Mouse (Mus musculus) left cerebral cortex, postnatal 10 days (tissue): Measurements from ENCODE around the gene Sclt1. TPM values are rescaled to one million over a fixed set of nuclear protein-coding genes. Genes with fewer than 3 reads are reported as not detected.

Experiments
- DNase-seq, 2 experiments: peaks; one replicate each; pipeline ENCODE4 v3.0.0; 2021 to 2022; ENCODE audit warnings: low spot score in 2 of 2, mixed read lengths in 1 of 2; ENCODE audit errors: extremely low spot score in 1 of 2
- intact Hi-C: fragments of 180-260 bp; cut with DNase I; formaldehyde crosslinking; loops from one replicate; pipeline ENCODE4 v1.15.1; 2025
- total RNA-seq, 2 experiments: library from RNA; stranded (reverse); gene quantifications; 2 replicates each; pipeline ENCODE4 v1.2.3; 2021

Gene Sclt1
- total RNA-seq, 2 experiments from 2014 or later: 14.8 to 15.3 TPM

DNA sequence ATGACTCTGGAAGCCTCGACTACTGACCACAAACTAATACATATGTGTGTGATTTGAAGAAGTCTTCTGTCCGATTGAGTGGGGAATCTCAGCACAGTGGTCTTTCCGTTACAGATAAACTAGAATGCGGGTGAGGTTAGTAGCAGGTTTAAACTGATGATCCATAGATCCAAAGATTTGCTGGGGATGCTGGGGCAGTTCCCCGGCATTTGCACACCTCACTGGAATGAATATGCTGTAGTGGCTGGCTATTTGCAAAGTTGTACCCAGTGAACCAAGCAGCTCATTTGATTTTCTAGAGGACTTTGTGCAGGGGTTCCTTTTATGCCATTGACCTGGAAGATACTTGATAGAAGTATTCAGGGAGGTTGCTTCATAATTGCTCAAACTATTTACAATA is 133.2 kb downstream of the Sclt1 start:
- intact Hi-C loops: no loop called here
- no peak for DNase-seq

DNA sequence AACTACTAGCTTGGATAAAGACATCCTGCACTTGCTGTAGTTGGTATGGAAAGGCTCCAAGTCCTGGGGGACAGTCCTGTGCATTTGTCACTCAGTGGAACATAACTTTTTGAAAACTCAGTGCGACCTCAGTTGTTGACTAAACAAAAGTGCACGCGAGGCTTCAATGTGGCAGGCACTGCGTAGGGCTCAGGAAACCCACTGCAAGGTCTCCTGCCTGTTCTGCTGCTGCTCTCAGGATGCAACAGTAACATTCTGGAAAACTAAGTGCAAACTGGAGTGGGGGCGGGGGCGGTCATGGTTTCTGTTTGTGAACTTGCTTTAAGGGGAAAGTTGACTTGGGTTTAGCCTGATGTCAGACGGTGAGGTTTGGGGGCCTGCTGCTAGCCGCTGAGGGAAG is 134.8 kb downstream of the Sclt1 start:
- intact Hi-C loops: no loop called here
- no peak for DNase-seq

- DNase-seq: no peak
- intact Hi-C loops: no loop called here
Observed at GRCm38 (mm10) chr3:41607050-41607449, 135.3 kb downstream of the Sclt1 start.

DNA sequence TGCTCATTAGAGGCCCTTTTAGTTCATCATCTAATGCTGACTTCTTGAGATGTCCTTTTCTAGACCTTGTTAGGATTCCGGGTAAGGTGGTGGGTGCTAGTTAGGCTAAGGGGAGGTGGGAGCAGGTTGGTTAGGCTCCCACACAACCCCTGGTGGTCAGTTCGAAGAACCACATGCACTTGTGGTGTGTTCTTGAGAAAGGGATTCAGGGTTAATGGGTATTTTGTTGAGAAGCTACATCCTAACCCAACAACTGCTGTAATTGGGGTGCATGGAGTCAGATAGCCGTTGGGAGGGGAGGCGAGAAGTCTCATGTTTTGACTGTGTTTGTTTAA is 136.0 kb downstream of the Sclt1 start:
- intact Hi-C loops: no loop called here
- DNase-seq: no peak

DNA sequence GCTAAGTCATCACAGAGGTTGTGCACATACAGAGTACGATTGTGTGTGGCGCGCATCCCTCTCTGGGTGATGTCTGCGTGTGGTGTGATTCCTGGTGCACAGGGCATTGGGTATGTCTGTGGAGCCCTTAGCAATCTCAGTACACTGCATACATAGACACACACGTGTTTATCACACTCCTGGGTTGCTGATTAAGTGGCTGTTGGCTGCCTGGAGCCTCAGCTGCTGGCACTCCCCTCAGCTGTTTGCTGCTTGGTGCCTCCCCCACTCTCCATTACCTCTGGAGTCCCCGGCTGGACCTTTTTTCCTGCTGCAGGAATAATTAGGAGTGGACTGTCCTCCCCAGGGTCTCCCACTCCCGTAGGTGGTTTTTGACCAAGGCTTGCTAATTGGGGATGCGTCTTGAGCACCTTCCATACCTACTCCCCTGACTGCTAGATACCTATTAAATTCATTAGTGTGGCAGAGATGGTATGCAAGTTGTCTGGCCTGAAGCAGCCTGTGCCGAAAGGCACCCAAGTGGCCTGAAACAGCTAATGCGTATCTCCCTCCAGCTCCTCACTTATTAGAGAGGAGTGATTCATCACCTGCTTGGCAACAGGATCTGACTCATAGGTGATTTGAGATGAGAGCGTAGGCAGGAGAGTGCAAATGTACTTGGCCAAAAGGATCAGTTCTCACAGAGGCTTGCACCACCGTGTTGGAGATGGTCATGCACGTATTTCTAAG is 136.5 kb downstream of the Sclt1 start:
- DNase-seq: no peak
- intact Hi-C loops: no loop called here

DNA sequence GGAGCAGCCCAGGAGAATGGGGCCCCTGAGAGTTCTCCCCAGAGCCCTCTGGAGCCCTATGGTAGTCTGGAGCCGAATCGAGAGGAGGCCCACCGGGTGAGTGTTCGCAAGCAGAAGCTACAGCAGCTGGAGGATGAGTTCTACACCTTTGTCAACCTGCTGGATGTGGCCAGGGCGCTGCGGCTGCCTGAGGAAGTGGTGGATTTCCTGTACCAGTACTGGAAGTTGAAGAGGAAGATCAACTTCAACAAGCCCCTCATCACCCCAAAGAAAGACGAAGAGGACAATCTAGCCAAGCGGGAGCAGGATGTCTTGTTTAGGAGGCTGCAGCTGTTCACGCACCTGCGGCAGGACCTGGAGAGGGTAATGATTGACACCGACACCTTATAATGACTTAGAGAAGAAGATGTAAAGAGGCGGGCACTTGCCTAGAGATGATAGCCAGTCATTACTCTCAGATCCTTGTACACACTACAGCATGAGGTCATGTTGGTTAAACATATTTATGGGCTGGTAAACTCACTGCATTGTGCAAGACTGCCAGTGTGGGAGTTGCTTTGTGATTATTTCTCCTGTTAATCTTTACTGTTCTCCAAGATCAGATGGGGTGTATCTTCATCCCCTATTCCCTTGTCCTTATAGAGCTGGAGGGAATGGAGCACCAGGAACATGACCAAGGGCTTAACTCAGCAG is 137.5 kb downstream of the Sclt1 start:
- no peak for DNase-seq
- intact Hi-C loops: no loop called here

GRCm38 (mm10) chr3:41603470-41604019 is 138.8 kb downstream of the Sclt1 start:
- no peak for DNase-seq
- intact Hi-C loops: no loop called here

GRCm38 (mm10) chr3:41602933-41603332 is 139.4 kb downstream of the Sclt1 start:
- intact Hi-C loops: no loop called here
- no peak for DNase-seq

- DNase-seq: no peak
- intact Hi-C loops: no loop called here
Observed at GRCm38 (mm10) chr3:41601226-41602020, 140.9 kb downstream of the Sclt1 start.

DNA sequence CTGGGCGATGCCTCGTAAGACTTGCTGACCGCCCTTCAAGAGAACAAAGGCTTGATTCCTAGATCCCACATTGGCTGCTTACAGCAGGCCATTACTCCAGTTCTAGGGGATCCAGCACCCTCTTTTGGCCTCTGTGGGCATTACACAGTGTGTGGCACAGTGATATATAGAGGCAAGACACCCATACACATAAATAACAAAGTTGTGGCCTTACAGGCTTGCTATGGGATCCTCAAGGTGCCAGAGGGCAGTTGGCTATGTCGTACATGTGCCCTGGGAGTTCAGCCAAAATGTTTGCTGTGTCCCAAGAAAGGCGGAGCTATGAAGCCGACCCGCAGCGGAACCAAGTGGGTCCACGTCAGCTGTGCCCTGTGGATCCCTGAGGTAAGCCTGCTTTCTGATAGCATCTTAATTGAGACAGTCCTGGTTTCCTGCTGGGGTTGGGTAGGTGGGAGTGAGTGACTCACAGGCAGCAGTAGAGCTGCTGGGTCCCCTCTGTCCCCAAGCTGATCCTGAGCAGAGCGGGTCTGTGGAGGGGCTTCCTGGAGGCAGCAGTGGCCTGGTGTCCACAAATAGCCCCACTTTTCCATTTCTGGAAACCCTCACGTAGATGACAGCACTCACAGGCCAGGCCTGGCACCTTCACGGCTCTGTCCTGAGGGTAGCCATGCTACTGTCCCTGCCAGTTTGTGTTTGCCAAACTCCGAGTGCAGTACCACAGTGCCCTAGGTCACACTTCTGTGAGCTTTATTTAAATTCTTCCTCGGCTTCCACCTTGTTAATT is 142.3 kb downstream of the Sclt1 start:
- no peak for DNase-seq
- intact Hi-C loops: loop anchor here (10.0 kb wide), 1 partner anchor 555 kb away; no protein-coding TSS in a partner anchor

GRCm38 (mm10) chr3:41599226-41599625 is 143.1 kb downstream of the Sclt1 start:
- intact Hi-C loops: loop anchor here (10.0 kb wide), 1 partner anchor 554 kb away; no protein-coding TSS in a partner anchor
- DNase-seq: no peak

GRCm38 (mm10) chr3:41598412-41598811 is 143.9 kb downstream of the Sclt1 start:
- intact Hi-C loops: loop anchor here (10.0 kb wide), 1 partner anchor 554 kb away; no protein-coding TSS in a partner anchor
- no peak for DNase-seq

DNA sequence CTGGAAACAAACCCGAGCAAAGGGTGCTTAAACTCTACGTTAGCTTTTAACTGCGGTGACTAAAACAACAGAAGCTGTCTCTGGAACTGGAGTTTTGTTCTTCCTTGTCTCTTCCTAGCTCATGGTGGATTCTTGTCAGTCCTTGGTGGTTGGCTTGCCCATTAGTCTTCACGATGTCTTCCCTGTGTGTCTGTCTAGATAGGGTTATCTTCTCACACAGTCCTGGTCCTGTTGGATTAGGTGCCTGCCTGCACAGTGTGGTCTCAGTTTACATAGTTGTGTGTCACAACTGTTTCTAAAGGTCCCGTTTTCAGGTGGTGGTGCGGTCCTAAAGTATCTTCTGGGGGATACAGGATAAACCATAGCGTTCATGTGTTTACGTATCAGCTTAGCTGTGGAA is 145.3 kb downstream of the Sclt1 start:
- intact Hi-C loops: loop anchor here (10.0 kb wide), 1 partner anchor 552 kb away; no protein-coding TSS in a partner anchor

GRCm38 (mm10) chr3:41595010-41595409 is 147.3 kb downstream of the Sclt1 start:
- intact Hi-C loops: loop anchor here (10.0 kb wide), 1 partner anchor 550 kb away; no protein-coding TSS in a partner anchor
- DNase-seq: no peak

More for the DNA sequence above, 145.3 kb downstream of the Sclt1 start:
- no peak for DNase-seq

- DNase-seq: no peak
- intact Hi-C loops: loop anchor here (10.0 kb wide), 1 partner anchor 549 kb away; no protein-coding TSS in a partner anchor
Observed at GRCm38 (mm10) chr3:41594097-41594879, 148.0 kb downstream of the Sclt1 start.

- intact Hi-C loops: loop anchor here (10.0 kb wide), 1 partner anchor 548 kb away; no protein-coding TSS in a partner anchor
- no peak for DNase-seq
Observed at GRCm38 (mm10) chr3:41592805-41593204, 149.5 kb downstream of the Sclt1 start.

- no peak for DNase-seq
- intact Hi-C loops: loop anchor here (10.0 kb wide), 1 partner anchor 547 kb away; no protein-coding TSS in a partner anchor
Observed at GRCm38 (mm10) chr3:41591651-41592170, 150.6 kb downstream of the Sclt1 start.
